Mouse (Mus musculus) activated CD4-positive, CD25-positive, alpha-beta regulatory T cell, adult 9 weeks (primary cell): ENCODE measurements around the gene Elac2. TPM values are rescaled to one million over a fixed set of nuclear protein-coding genes. Genes with fewer than 3 reads are reported as not detected.

ENCODE experiments used
- polyA plus RNA-seq: library from polyadenylated mRNA; unstranded; fragments of 100-300 nt; shearing (Covaris generic); gene quantifications from one replicate; pipeline ENCODE4 v1.2.1, GENCODE M21; 2017

Elac2 gene
- 25.9 TPM for polyA plus RNA-seq

DNA sequence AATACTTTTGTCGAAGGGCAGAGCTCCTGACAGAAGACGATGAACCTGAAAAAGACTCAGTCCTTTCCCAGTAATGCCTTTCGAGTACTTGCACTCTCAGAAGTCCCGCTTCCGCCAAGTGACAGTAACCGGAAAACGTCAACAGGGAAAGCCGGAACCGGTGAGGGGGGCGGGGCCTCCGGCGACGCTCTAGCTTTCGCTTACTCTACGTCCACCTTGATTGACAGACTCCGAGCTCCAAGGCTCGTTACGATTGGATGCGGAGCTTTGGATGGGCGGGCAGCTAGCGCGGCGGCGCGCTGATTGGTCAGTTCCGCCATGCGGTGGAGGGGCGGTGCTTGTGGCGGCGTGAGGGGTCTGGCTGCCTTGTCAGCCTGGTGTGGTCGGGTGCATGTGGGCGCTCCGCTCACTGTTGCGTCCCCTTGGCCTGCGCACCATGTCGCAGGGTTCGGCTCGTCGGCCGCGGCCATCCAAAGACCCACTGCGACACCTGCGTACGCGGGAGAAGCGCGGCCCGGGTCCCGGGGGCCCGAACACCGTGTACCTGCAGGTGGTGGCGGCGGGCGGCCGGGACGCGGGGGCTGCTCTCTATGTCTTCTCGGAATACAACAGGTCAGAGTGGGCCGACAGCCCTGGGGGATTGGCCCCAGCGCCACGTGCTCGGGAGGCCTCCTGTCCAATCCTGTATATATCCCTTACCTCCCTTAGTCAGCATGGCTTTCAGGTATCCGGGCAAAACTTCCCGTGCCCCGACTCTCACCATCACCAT is at the start of gene Elac2:
Elac2 (plus strand) TSS at position 319 of the 769 bp plus-strand sequence.

Other genes with a start within 250 kb of the Elac2 start
- gene 1700086D15Rik, start 180.9 kb downstream of the Elac2 start, polyA plus RNA-seq = not detected
- 0.18 TPM for gene Arhgap44, start 183.9 kb downstream of the Elac2 start, polyA plus RNA-seq